Mouse (Mus musculus) spleen, embryonic (tissue): ENCODE measurements around the gene Usp8.

Source experiments
- CTCF ChIA-PET: fragments of 350-600 bp; sonication (Branson Sonifier 250); formaldehyde crosslinking; loops from one replicate; lab custom pipeline; 2022; lab: Charles Lee

The Usp8 gene

GRCm38 (mm10) chr2:126706759-126707437 is at the start of gene Usp8:
Gene Usp8 (plus strand): TSS chr2:126707328.
- CTCF ChIA-PET: interaction anchor here (0.6 kb wide), 1 partner anchor 29 kb away, joined by 7 read pairs; no protein-coding TSS in a partner anchor

DNA sequence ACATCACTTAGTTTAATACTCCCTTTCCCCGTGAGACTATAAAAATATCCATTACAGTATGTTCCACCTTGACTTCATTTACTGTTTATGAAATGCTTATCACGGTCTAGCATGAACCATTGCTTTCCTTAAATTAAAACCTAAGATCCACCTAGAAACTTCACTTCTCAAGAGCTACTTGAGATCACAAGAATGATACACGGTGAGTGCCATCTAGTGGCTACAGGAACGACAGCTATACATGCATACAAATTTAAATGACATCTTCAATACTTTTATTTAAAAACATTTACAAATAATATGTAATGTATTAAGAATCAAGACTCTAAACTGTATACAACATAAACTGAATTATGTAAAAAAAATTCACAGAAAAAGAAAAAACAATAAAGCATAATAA is 43.6 kb upstream of the Usp8 start:
- CTCF ChIA-PET: no interaction called here

DNA sequence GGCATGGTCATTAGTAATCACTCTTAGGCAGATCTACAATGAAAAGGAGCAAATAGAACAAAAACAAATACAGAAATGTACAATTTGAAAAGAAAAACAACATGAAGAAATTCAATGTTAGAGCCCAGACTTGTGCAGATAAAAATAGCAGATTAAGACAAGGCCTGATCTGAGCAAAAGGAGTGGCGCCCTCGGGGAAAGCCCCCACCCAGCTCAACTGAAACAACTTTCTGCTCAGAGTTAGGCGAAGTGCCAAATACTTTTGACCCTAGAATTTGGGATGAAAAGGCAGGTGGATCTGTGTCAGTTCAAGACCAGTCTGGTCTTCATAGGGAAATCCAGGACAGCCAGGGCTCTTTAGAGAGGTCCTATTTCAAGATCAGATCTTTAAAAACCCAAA is 41.1 kb upstream of the Usp8 start:
- CTCF ChIA-PET: interaction anchor here (0.6 kb wide), 1 partner anchor 12 kb away, joined by 3 read pairs; no protein-coding TSS in a partner anchor

GRCm38 (mm10) chr2:126668621-126669252 is 38.4 kb upstream of the Usp8 start:
- CTCF ChIA-PET: no interaction called here

- CTCF ChIA-PET: no interaction called here
Observed at GRCm38 (mm10) chr2:126673317-126674242, 33.5 kb upstream of the Usp8 start.

GRCm38 (mm10) chr2:126674441-126675168 is 32.5 kb upstream of the Usp8 start:
- CTCF ChIA-PET: no interaction called here

DNA sequence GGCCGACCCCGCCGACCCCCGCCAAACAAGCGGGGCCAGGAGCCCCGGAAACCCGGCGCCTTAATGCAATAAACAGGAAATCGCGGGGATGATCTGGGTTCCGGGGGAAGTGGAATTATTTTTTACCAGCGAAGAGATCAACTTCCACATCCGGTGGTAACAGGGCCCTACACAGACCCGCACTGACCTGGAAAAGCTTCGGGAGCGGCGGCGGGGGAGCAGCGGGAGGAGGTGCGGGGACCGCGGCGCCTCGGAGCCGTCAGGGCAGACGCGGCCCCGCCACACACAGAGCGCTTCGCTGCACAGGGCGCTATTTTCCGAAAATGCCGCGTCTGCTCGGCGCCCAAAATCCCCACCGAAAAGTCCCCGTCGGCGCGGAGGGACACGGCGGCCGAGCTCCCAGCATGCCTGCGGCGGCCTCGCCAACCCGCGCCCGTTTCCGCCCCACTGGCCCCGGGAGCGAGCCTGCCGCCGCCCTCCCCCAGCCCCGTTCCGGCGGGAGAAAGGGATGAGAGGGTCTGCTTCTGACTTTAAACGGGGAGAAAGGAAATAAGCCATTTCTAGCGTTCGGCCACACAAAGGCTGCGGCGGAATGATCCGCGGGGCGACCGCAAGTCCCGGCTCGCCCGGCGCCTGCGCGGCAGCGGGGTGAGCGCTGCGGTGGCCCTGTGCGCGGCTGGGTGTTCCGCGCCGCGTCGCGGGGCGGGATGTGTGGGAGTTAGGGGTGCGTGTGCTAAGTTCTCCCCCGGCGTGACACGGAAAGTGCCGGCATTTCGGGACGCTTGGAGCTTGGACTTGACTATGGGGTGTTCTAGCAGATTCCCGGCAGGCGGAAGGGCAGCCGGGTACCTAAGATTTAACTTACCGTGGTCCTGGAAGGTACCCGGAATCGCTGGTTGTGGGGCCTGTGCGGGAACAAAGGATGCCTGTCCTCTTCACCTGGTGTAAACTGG is 31.7 kb upstream of the Usp8 start:
- CTCF ChIA-PET: no interaction called here

GRCm38 (mm10) chr2:126676122-126676515 is 31.0 kb upstream of the Usp8 start, which contains the start of gene Gabpb1:
Gene Gabpb1 (minus strand): TSS chr2:126676337.
- CTCF ChIA-PET: no interaction called here

DNA sequence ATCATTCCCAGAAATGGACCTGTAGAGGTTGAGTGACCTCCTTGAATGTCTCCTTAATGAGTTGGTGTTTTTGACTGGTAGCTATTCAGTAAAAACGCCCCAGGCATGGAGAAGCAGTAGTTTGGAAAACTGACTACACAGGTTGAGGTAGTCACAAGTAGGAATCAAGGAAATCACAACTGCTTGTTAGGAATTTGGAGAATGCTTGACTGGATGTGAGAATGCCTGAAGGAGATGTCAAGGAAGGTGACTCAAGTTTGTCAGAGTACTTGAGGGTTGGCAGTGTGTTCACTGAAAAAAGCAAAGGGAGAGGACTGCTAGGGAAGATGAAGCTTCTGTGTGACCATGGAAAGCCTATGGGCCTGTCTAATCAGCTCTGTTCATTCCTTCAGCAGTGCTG is 29.8 kb upstream of the Usp8 start:
- CTCF ChIA-PET: interaction anchor here (0.5 to 0.7 kb wide), 3 partner anchors 11 to 39 kb away, joined by 3 to 5 read pairs (median 4); no protein-coding TSS in a partner anchor

DNA sequence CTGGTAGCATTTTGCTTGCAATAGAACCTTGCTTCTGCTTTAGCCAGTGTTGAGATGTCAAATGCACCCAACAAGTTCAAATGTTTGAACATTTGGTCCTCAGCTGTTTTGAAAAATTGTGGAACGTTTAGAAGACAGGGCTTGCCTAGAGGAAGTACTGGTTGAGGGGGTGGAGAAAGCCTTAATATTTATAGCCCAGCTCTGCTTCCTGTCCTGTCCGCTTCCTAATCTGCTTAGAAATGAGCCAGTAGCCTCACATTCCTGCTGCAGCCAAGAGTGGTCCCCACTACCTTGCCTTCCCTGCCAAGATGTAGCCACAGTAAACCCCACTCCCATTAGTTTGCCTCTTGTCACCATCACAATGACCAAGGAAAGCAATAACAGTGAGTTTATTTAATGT is 24.8 kb upstream of the Usp8 start:
- CTCF ChIA-PET: no interaction called here

- CTCF ChIA-PET: interaction anchor here (0.7 kb wide), 1 partner anchor 637 kb away, joined by 3 read pairs; no protein-coding TSS in a partner anchor
Observed at GRCm38 (mm10) chr2:126682937-126683336, 24.2 kb upstream of the Usp8 start.

DNA sequence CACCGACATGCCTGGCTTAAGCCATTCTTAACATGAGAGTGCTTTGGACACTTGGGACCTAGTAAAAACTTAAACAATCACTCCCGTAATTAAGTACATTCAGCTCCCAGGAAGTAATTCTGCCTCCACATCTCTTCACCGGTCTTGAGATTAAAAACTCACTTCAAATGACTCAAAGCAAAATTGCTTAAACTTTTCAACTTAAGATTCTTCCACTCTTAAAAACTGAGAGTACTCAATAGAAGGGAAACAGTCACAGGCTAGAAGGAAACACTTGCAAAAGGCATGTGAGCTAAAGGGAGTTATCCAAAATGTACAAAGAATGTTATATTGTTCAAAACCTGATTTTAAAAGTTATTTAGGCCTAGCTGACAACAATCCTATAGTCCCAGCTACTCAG is 15.8 kb upstream of the Usp8 start:
- CTCF ChIA-PET: no interaction called here

- CTCF ChIA-PET: no interaction called here
Observed at GRCm38 (mm10) chr2:126695285-126695684, 11.8 kb upstream of the Usp8 start.

DNA sequence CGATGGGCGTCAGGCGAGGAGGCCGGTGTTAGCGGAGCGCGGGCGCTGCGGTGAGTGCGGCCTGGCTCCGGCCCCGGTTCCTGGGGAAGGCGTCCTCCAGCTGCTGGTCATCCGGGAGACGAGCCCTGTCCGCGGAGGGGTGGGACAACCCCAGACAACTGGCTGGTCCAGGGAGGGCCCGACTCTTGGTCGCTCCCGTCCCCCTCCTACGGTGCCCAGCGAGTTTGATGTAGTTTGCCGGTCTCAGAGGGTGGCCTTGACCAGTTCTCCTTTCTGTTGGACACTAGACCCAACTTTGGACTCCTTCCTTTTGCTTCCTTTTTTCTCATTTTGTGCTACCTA is 281 bp downstream of the Usp8 start:
- CTCF ChIA-PET: interaction anchor here (0.6 kb wide), 1 partner anchor 29 kb away, joined by 7 read pairs; no protein-coding TSS in a partner anchor

GRCm38 (mm10) chr2:126708361-126708760 is 1.2 kb downstream of the Usp8 start:
- CTCF ChIA-PET: no interaction called here

- CTCF ChIA-PET: no interaction called here
Observed at GRCm38 (mm10) chr2:126712526-126712925, 5.4 kb downstream of the Usp8 start.

DNA sequence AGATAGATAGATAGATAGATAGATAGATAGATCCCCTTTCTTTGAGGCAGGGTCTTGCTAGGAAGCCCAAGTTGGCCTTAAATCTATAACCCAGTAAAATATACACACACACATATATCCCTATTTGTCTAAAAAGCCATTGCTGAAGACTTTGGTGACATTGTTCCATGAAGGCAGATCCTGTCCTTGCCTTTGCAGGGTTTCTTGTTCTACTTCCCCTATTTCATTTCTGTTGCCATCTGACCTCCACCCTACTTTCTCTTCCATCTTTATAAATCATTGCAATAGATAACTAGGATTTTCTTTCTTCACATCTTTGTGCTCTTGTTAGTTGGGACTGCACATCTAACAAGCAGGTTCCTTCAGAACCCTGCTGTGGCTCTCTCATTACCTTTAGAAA is 5.8 kb downstream of the Usp8 start:
- CTCF ChIA-PET: no interaction called here

- CTCF ChIA-PET: interaction anchor here (0.7 kb wide), 1 partner anchor 102 kb away, joined by 3 read pairs; no protein-coding TSS in a partner anchor
Observed at GRCm38 (mm10) chr2:126729207-126729606, 22.1 kb downstream of the Usp8 start.

DNA sequence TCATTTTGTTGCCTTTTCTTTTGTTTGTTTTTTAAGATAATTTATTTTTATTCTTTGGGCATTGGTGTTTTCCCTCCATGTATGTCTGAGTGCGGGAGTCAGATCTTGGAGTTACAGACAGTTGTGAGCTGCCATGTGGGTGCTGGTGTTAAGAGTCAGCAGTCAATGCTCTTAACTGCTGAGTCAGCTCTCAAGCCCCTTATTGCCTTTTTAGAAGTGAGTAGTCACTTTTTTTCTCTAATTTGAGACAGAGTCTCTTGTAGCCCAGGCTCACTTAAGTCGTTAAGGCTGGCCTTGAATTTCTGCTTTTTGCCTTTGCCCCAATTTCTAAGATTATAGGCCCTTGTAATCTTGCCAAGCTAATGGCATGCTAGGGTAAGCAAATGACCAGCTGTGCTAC is 23.4 kb downstream of the Usp8 start:
- CTCF ChIA-PET: no interaction called here
